Mouse (Mus musculus): ENCODE data around the gene Mapk14.
"Not testable (repeated sequence)": the region's sequence is repeated elsewhere in the genome, so short reads cannot be mapped to it uniquely, and the experiment has no call there.

The Mapk14 gene

DNA sequence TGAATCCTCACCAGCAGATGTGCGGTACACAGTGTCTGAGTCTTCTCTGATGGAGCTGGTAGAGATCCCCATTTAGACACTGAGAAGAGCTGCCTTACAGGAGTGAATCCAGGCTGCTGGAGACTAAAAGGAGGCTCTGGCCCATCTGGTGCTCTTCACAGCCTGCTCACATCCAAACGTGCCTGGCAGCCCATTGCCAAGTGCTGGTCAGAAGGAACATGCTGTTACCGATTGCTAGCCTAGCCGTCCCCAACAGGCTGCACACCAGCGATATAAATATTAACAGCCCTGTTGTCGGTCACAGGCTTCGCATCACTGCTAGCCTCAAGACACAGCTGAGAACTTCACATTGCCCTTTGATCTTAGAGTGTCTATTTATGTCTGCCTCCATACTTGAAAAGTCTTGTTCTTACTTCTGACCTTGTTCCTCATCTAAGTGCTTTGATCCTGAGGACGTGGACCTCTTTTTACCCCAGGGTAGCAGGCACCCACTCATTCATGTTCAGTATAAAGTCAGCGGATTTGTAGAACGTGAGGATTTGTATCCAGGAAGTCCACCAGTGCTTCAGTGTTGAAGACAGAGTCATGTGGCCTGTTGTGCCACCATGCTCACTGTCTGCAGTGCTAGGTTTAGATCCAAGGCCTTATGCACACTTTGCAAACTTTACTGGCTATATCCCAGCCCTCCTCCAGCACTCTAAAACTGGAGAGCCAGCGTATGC, 52.2 kb downstream of the Mapk14 start:
- DNase-seq (ENCODE audit: low spot score), result peak; percentile 61

DNA sequence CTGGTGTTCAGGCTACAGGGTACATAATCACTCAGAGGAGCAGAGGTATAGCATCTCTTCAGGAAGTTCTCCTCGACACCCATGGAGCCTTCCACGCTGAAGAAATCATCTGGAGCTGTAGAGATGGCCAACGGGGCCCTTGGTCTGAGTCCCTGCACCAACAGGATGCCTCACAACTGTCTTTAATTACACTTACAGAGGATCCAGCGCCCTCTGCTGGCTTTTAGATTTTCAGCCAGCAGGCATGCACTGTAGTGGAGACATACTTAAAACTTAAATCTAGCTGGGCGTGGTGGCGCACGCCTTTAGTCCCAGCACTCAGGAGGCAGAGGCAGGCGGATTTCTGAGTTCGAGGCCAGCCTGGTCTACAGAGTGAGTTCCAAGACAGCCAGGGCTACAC, 52.8 kb downstream of the Mapk14 start:
- DNase-seq (ENCODE audit: low spot score), result no peak

DNA sequence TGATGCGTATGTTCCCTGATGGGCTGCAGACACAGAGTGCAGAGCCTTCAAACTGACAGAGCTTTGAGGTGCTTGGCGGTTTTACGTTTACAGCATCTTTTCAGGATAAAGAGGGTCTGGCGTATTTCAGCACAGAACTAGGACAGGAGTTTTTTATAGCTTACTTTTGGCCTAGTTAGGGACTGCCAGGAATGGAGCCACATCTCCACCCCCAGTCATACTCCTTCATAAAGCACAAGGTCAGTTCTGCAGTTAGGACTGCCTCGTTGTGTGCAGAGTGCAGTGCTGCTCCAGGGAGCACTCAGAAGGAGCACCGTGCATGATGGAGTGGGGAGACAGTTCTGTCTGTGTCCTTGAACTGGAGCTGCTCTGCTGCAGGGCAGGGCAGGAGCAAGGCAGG, 54.6 kb downstream of the Mapk14 start:
- no peak for DNase-seq (ENCODE audit: low spot score)

DNA sequence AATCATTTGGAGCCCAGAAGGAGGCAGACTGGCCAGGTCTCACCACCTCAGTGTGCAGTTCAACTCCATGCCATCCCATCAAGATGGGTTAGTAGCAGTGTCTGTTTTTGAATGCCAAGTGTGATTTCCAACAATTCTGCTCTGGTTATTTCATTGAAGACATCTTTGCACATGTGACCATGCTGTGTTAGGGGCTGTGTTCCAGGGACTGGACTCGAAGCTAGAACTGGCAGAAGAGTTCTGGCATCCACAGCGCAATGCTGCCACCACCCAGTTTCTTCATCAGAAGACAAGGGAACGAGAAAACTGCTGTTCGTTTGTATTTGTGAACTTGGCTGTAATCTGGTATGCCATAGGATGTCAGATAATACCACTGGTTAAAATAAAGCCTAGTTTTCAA, 56.9 kb downstream of the Mapk14 start:
- DNase-seq (ENCODE audit: low spot score), result no peak

DNA sequence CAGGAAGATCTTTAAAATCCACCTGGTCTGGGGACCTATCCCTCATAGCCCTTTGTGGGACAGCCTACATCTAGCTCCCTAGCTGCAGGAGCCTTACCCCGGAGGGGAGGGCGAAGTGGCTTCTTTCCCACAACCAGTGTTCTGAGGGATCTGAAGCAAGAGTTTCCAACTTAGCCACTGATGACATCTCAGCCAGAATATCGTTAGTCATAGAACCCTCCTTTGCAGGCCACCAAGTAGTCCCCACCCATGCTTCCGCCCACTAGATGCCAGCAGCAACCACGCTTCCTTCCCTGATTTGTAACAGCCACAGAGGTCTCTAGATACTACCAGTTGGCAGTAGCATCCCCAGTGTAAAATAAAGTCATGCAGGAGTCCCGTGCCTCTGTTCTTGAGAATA, 59.5 kb downstream of the Mapk14 start:
- DNase-seq (ENCODE audit: low spot score), result no peak

DNA sequence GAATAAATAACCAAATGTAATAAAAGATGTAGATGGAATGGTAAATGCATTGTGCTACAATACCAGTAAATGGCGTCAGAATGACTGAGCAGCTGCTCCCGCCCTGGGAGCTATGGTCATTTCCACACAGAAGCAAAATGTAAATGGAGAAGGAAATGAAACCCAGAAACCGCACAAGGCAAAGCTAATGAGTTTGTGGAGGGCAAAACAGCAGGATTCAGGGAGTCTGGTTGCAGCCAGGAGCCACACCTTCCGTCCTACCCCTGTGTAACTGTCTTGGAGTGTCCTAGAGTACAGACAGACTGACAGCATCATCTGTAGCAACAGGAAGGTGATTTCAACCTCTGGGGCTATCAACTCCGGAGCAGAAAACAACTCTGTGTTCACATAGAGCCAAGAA, 65.3 kb downstream of the Mapk14 start:
- no peak for DNase-seq (ENCODE audit: low spot score)

DNA sequence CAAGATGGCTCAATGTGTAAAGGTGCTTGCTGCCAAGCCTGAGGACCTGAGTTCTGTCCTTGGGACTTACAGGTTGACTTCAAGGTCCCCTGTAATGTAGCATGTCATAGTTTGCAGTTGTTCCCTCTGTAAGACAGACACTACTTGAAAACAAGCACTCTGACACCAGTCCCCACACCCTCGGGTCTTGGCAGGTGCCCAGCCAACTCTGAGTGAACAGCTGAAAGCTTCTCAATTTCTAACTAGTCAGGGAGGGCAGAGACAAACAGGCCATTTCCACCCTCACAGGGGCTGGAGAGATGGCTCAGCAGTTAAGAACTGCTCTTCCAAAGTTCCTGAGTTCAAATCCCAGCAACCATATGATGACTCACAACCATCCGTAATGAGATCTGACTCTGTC, 66.3 kb downstream of the Mapk14 start:
- DNase-seq (ENCODE audit: low spot score), result no peak

DNA sequence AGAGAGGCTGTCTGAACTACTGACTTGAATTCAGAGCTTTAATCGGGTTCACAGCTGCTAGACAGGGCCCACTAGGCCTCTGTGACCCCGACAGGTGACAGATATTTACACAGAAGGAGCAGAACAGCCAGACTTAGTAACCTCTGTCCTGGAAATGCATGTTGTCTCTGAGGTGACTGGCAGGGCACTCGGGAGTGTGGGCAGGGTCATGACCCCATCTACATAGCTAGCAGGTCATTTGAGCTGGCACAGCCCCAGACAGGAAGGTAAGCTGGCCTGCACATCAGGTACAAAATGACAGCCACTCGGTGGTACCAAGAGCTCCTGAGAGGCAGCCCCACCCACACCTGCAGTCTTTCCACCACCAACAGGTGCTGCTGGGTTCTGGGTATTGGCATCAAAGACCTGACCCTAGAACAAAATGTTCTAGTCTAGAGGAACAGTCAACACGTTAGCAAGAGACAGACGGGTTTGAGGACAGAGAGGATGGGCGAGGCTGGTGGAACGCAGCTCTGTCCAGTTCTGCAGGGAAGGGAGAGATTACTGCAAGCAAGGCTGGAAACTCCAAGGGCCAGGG, 69.7 kb downstream of the Mapk14 start:
- DNase-seq (ENCODE audit: low spot score), result no peak

DNA sequence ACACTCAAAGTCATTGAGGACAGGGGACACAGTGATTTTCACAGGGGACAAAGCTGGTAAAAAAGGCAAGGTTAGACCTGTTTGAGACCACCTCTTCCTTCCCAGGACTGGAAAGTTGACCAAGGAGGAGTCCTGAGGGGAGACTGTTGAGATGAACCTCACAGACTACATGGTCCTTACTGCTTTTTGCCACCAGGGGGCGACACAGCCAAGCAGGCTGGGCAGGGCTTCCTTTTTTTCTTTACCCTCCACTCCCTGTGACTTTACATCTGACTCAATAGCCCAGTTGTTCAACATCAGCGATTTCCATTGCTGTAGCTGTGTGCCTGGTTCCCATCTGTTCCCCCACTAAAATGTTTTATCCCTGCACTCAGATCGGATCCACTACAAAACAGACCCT, 70.7 kb downstream of the Mapk14 start:
- DNase-seq (ENCODE audit: low spot score), result peak; percentile 68

DNA sequence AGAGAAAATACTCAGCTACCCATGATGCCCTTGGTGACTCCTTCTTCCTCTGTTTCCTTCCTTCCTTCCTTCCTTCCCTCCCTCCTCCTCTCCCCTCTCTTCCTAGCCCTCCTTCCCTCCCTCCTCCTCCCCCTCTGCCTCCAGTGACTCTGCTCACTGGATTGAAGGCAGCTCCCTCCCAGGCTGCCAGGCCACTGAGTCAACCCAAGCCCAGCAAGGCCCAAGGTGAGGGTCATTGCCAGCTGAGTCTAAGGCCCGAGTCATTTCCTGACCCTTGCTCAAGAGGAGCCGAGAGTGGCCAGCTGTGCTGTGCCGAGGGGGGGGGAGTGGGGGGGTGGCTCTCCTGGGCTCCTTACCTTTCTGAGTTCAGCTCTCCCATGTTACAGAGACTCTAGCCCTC, 75.1 kb downstream of the Mapk14 start:
- no peak for DNase-seq (ENCODE audit: low spot score)

DNA sequence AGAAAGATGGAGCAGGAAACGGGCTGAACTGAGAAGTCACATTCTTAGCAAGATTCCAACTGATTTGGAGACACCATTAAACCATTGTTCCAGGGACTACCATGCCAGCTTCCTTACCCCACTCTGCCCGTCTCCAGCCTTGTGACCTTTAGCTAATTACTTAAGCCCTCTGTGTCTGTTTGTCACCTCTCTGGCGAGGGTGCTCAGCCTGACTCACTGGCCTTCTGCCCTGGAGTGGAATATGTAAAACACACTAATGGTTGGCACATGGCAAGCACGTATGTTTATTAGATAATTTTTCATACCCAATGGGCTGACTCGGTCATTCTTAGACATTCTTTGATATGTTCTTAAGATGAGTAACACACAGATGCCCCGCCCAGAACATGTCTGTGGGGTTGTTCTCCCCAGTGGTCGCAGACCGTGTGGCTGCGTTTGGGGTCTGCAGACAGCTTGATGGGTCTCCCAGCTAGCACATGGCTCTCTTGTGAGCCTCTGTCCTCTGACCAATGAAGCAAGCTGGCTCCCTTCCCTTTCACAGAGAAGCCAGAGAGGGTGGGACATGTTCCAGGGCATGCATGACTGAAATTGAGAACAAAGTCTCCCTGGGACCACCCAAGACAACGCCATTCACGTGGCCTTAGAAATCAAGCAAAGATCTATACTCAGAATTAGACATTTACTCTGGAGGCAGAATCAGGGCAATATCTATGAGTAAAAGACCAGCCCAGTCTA, 75.8 kb downstream of the Mapk14 start:
- no peak for DNase-seq (ENCODE audit: low spot score)

DNA sequence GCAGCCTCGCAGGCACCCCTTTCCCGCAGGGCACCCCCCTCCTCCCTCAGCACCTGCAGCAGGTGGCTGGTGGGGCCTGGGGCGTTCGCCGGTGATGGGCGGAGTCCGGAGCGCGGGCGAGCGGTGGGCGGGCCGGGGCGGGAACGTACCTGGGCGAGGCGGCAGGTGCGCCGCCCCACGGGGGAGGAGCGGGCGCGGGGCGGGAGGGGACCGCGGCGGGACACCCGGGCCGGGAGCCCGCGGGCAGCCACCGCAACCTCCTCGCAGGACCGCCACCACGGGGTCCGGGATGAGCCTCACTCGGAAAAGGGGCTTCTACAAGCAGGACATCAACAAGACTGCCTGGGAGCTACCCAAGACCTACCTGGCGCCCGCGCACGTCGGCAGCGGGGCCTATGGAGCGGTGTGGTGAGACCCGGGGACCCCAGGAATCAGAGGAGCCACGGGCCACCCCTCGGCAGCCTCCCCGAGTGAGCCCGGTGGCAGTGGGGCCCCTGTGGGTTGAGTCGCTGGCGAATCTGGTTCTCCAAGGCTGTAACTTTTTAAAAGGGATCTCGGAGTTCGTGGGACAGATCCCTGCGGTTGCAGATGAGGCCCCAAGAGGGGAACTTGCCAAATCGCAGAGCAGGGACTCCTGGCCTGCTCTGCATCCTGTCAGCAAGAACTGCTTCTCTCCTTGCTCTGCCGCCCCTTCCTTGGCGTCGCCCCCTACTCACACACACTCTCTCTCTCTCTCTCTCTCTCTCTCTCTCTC, 78.2 kb downstream of the Mapk14 start, which contains the start of gene Mapk13:
Mapk13 (plus strand) TSS at position 177 of the 754 bp plus-strand sequence.
- DNase-seq (ENCODE audit: low spot score), result no peak

DNA sequence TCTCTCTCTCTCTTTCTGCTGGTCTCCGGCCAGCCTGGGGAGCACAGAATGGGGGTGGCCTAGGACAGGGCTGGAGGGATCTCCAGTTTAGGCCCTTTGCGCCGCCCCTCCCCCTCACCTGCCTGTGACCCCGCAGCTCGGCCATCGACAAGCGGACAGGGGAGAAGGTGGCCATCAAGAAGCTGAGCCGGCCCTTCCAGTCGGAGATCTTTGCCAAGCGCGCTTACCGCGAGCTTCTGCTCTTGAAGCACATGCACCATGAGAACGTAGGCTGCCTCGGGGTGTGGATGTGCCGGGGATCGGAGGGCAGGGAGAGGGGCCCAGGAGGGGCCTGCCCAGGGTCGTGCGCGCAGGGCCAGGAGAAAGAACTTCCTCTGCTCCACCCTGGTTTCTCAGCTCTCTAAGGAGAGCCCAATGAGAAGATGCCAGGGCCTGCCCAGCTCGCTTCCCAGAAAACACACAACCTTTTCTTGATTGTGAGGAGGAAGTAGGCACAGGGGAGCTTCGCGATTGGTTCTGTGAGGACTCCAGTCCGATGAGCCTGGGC, 78.8 kb downstream of the Mapk14 start:
- DNase-seq (ENCODE audit: low spot score), result no peak

DNA sequence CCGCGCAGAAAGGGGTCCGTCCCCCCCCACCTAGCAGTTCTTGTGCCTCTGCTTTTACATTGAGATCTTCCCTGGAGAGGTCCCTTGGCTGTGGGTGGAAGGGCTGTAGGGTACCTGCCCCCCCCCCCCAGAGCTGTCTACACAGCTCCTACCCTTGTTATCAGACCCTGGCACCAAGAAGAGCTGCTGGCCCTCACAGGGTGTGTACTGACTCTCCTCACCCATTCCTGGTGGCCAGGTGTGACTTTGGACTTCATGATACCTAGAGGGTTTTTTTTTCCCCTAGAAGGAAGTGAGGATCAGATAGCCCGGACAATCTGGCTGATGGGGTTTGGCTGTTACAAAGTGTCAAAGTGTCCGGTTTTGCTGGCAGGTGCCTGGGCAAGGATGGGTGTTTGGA, 80.2 kb downstream of the Mapk14 start:
- DNase-seq (ENCODE audit: low spot score), result no peak

DNA sequence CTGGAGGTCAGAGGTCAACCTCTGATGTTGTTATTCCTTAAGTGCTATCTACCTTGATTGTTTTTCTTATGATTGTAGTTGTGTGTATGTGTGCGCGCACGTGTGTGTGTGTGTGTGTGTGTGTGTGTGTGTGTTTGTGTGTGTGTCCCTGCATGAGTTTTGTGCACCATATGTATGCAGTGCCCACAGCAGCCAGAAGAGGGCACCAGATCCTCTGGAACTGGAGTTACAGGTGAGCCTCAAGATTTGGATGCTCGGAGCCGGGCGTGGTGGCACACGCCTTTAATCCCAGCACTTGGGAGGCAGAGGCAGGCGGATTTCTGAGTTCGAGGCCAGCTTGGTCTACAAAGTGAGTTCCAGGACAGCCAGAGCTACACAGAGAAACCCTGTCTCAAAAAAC, 83.2 kb downstream of the Mapk14 start:
- not testable (repeated sequence) for DNase-seq (ENCODE audit: low spot score)

DNA sequence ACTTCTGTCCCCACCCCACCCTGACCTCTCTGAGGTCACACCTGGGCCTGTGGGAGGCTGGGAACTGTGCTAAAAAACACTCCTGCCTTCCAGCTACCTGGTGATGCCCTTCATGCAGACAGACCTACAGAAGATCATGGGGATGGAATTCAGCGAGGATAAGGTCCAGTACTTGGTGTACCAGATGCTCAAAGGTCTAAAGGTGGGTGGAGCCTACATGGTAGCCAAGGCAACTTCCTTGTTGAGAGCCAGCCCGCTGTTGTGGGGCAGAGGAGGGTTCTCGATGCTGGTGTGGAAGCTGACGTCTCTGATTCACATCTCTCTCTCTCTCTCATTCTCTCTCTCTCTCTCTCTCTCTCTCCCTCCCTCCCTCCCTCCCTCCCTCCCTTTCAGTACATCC, 84.0 kb downstream of the Mapk14 start:
- no peak for DNase-seq (ENCODE audit: low spot score)

DNA sequence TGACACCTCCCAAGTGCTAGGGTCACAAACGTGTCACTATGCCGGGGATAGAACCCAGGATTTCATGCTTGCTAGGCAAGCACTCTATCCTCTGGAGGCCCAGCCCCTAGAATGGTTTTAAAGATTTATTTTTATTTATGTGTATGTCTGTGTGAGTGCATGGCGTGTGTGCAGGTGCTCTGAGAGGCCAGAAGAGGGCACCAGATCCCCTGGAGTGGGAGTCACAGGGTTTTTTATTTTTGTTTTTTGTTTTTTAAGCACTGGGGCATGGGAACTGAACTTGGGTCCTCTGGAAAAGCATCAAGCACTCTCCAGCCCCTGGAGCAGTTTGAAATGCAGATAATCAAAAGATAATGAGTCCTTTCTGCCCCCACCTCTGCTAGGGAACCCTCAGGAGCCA, 85.7 kb downstream of the Mapk14 start:
- no peak for DNase-seq (ENCODE audit: low spot score)

DNA sequence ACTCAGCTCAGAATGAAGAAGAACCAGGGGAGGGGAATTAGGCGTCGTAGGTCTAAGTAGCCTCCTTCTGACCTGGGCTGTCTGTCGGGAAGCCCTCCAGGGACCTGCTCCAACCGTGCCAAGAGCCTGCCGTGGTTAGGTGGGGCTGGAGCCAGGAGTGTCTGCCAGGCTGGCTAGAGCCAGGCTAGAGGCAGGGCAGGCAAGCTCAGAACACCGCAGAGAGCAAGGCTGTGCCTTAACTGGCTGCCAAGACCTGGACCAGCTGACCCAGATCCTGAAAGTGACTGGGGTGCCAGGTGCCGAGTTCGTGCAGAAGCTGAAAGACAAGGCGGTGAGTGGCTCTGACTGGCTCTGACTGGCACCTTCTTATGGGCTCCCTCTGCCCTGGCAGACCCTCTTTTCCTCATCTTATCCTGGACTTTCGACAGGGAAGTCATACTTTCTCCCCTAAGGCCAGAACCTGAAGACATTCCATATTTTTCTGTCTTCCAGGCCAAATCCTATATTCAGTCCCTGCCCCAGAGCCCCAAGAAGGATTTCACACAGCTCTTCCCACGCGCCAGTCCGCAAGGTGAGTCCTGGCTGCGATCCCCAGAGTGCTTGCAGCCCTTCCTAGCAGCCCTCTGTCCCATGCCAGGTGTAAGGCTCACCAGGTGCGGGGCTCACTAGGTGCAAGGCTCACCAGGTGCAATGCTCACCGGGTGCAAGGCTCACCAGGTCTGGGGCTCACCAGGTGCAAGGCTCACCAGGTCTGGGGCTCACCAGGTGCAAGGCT, 86.3 kb downstream of the Mapk14 start:
- peak; percentile 15 for DNase-seq (ENCODE audit: low spot score)

DNA sequence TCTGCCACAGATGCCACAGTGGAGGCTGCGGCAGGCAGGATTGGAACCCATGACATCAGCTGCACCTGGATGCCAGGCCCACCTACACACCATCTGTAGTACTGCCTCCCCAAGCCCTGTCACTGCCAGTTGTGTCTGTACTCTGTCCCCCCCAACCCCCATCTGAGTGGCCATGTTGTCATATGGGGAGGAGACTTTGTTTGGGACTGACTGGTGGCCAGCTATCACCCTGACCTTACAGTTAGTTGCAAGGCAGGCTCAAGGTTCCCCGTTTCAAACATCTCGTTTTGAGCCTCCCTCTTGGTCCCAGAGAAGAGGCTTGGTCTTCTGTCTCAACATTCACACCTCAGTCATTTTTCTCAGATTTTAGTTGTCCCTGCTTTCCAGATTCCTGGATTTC, 88.6 kb downstream of the Mapk14 start:
- no peak for DNase-seq (ENCODE audit: low spot score)

DNA sequence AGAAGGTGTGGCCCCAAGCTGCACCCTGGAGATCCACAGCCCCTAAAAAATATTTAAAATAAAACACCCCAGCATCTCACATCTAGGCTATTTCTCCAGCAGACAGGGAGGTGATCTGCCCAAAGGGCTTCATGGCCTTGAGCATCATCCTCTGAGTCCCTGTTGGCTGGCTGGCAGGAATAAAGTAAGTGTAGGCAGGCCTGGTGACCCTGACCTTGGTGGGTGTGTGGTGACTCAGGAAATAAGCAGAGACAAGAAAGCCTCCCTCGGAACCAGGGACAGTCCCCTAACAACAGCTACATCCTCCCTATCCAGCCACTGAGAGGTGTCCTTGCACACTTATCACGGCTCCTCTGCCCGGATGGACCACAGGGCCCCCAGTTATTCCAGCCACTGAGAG, 89.7 kb downstream of the Mapk14 start:
- no peak for DNase-seq (ENCODE audit: low spot score)

DNA sequence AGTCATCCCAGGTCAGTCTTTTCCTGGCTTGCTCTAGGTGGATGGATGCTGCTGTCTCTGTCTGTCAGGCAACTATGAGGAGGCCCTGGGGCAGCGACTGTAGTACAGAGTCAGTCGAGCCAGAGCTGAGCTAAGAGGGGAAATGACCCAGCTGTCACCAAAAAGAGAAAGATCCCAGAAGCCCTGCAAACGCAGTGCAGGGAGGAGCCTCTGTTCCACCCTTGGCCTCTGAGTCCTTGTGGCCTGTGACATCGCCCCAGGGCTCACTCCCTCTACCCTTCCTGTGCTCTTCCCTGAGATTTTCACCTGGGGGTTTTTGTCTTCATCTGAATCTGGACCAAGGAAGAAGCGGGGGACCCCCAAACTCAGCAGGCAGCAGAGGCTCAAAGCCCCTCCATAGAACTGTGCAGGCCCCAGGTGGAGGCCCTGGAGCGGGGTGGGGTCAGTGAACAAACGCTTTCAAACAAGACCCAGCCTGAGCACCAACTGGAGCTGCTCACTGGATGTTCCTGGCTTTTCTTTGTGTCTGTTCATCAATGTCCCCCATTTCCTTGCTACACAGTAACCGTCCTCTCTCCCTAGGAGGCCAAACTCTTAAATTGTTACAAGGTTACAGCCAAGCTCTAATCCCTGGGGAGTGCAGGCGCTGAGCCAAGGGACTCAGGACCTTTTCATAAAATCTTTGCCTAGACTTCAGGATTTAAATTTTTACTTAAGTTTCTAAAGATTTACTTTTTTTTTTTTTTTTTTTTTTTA, 90.3 kb downstream of the Mapk14 start:
- DNase-seq (ENCODE audit: low spot score), result no peak

Data from layer of hippocampus, adult 11-12 months (tissue).